Mouse (Mus musculus) spleen, postnatal 10 days (tissue): Measurements from ENCODE around the gene Nfix.

Experiments
- DNase-seq, 2 experiments: peaks; one replicate each; pipeline ENCODE4 v3.0.0; 2021 to 2022; ENCODE audit warnings: low spot score in 2 of 2

The Nfix gene

GRCm38 (mm10) chr8:84782680-84783079, 17.5 kb downstream of the Nfix start:
- no peak for DNase-seq

- no peak for DNase-seq
Measured at GRCm38 (mm10) chr8:84781686-84782505, 18.2 kb downstream of the Nfix start.

- no peak for DNase-seq
Measured at GRCm38 (mm10) chr8:84780949-84781680, 19.0 kb downstream of the Nfix start.

GRCm38 (mm10) chr8:84780225-84780555, 20.0 kb downstream of the Nfix start:
- no peak for DNase-seq

- no peak for DNase-seq
Measured at GRCm38 (mm10) chr8:84779519-84780224, 20.5 kb downstream of the Nfix start.

- no peak for DNase-seq
Measured at GRCm38 (mm10) chr8:84778638-84779380, 21.3 kb downstream of the Nfix start.

- DNase-seq, result no peak
Measured at GRCm38 (mm10) chr8:84777899-84778637, 22.1 kb downstream of the Nfix start.

- no peak for DNase-seq
Measured at GRCm38 (mm10) chr8:84776569-84776968, 23.6 kb downstream of the Nfix start.

GRCm38 (mm10) chr8:84775621-84776113, 24.5 kb downstream of the Nfix start:
- DNase-seq, result no peak

- DNase-seq, result no peak
Measured at GRCm38 (mm10) chr8:84775105-84775591, 25.0 kb downstream of the Nfix start.

- no peak for DNase-seq
Measured at GRCm38 (mm10) chr8:84774473-84774911, 25.7 kb downstream of the Nfix start.

- peak in 1 of 2 experiments; percentile 32 for DNase-seq
Measured at GRCm38 (mm10) chr8:84773833-84774232, 26.3 kb downstream of the Nfix start.

GRCm38 (mm10) chr8:84773304-84773703, 26.8 kb downstream of the Nfix start:
- DNase-seq, result no peak

GRCm38 (mm10) chr8:84772628-84773027, 27.5 kb downstream of the Nfix start:
- no peak for DNase-seq

- DNase-seq, result no peak
Measured at GRCm38 (mm10) chr8:84771941-84772378, 28.2 kb downstream of the Nfix start.

- no peak for DNase-seq
Measured at GRCm38 (mm10) chr8:84771000-84771687, 29.0 kb downstream of the Nfix start.

- no peak for DNase-seq
Measured at GRCm38 (mm10) chr8:84770100-84770953, 29.8 kb downstream of the Nfix start.

GRCm38 (mm10) chr8:84769324-84769723, 30.8 kb downstream of the Nfix start:
- no peak for DNase-seq
